Mouse (Mus musculus): Measurements from ENCODE around the gene Osbpl10.
A peak's percentile ranks its signal among the peaks of the same experiment; 100 is the strongest.

Osbpl10 gene

GRCm38 (mm10) chr9:115215830-115216701 is 237.7 kb downstream of the Osbpl10 start:
- peak; percentile 39; the same call in 1 of the 2 replicates for ATAC-seq (ENCODE audit: low TSS enrichment)

- no peak for ATAC-seq (ENCODE audit: low TSS enrichment)
Measured at GRCm38 (mm10) chr9:115217984-115218383, 239.6 kb downstream of the Osbpl10 start.

- ATAC-seq (ENCODE audit: low TSS enrichment) = no peak
Measured at GRCm38 (mm10) chr9:115220466-115220865, 242.1 kb downstream of the Osbpl10 start.

GRCm38 (mm10) chr9:115221265-115221664 is 242.9 kb downstream of the Osbpl10 start:
- no peak for ATAC-seq (ENCODE audit: low TSS enrichment)

GRCm38 (mm10) chr9:115224744-115225354 is 246.5 kb downstream of the Osbpl10 start:
- ATAC-seq (ENCODE audit: low TSS enrichment) = no peak

- ATAC-seq (ENCODE audit: low TSS enrichment) = peak; percentile 12; the same call in 1 of the 2 replicates
Measured at GRCm38 (mm10) chr9:115229145-115229544, 250.8 kb downstream of the Osbpl10 start.

GRCm38 (mm10) chr9:115229676-115230075 is 251.3 kb downstream of the Osbpl10 start:
- no peak for ATAC-seq (ENCODE audit: low TSS enrichment)

- ATAC-seq (ENCODE audit: low TSS enrichment) = no peak
Measured at GRCm38 (mm10) chr9:115230141-115230540, 251.8 kb downstream of the Osbpl10 start.

- no peak for ATAC-seq (ENCODE audit: low TSS enrichment)
Measured at GRCm38 (mm10) chr9:115231476-115231875, 253.1 kb downstream of the Osbpl10 start.

- ATAC-seq (ENCODE audit: low TSS enrichment) = peak; percentile 28
Measured at GRCm38 (mm10) chr9:115233721-115234120, 255.4 kb downstream of the Osbpl10 start.

GRCm38 (mm10) chr9:115234561-115234960 is 256.2 kb downstream of the Osbpl10 start:
- ATAC-seq (ENCODE audit: low TSS enrichment) = no peak

GRCm38 (mm10) chr9:115236352-115236841 is 258.0 kb downstream of the Osbpl10 start:
- peak; percentile 58 for ATAC-seq (ENCODE audit: low TSS enrichment)

GRCm38 (mm10) chr9:115237943-115238342 is 259.6 kb downstream of the Osbpl10 start:
- ATAC-seq (ENCODE audit: low TSS enrichment) = no peak

- no peak for ATAC-seq (ENCODE audit: low TSS enrichment)
Measured at GRCm38 (mm10) chr9:115239861-115240260, 261.5 kb downstream of the Osbpl10 start.

GRCm38 (mm10) chr9:115243630-115244029 is 265.3 kb downstream of the Osbpl10 start:
- no peak for ATAC-seq (ENCODE audit: low TSS enrichment)

- ATAC-seq (ENCODE audit: low TSS enrichment) = peak; percentile 78; the same call in 1 of the 2 replicates
Measured at GRCm38 (mm10) chr9:115245092-115245491, 266.7 kb downstream of the Osbpl10 start.

- ATAC-seq (ENCODE audit: low TSS enrichment) = no peak
Measured at GRCm38 (mm10) chr9:115249145-115249544, 270.8 kb downstream of the Osbpl10 start.

GRCm38 (mm10) chr9:115257733-115258286 is 279.4 kb downstream of the Osbpl10 start:
- ATAC-seq (ENCODE audit: low TSS enrichment) = no peak

GRCm38 (mm10) chr9:115259866-115260265 is 281.5 kb downstream of the Osbpl10 start:
- no peak for ATAC-seq (ENCODE audit: low TSS enrichment)

- no peak for ATAC-seq (ENCODE audit: low TSS enrichment)
Measured at GRCm38 (mm10) chr9:115260464-115260863, 282.1 kb downstream of the Osbpl10 start.

GRCm38 (mm10) chr9:115261456-115261855 is 283.1 kb downstream of the Osbpl10 start:
- ATAC-seq (ENCODE audit: low TSS enrichment) = peak; percentile 91

- peak; percentile 21; the same call in 1 of the 2 replicates for ATAC-seq (ENCODE audit: low TSS enrichment)
Measured at GRCm38 (mm10) chr9:115261896-115262295, 283.5 kb downstream of the Osbpl10 start.
